Mouse (Mus musculus): ENCODE measurements around the gene Cnp. TPM values are rescaled to one million over a fixed set of nuclear protein-coding genes. Genes with fewer than 3 reads are reported as not detected.

Cnp gene
- polyA plus RNA-seq, 1 experiment from 2014 or later, result 16.3 TPM

- no peaks in the 10 kb centered on the region for H3K9me3 ChIP-seq
- H3K36me3 ChIP-seq, result no peaks in the 10 kb centered on the region
- no peak for DNase-seq (ENCODE audit: low spot score)
- WGBS, result 24% methylated on average over 6 of the region's 6 CpGs
- no peaks in the 10 kb centered on the region for H3K27me3 ChIP-seq (ENCODE audit: insufficient read depth, poor library complexity, severe bottlenecking)
- H3K4me1 ChIP-seq, result peaks cover 25% of the 10 kb centered on the region
- H3K4me3 ChIP-seq, result no peak overlapping the region
- H3K27ac ChIP-seq, result no peak overlapping the region
These were observed 33.7 kb upstream of the Cnp start for GRCm38 (mm10) chr11:100540966-100541365.

- 67% methylated on average over 2 of the region's 2 CpGs for whole genome bisulfite sequencing
- Histone ChIP-seq H3K27me3 (ENCODE audit: insufficient read depth, poor library complexity, severe bottlenecking) (no peaks in the 10 kb centered on the region), H3K4me3 (no peak overlapping the region), H3K27ac (peak overlapping the region; percentile 3; the same call in 1 of the 2 replicates), H3K4me1 (peaks cover 30% of the 10 kb centered on the region), H3K9me3 (no peaks in the 10 kb centered on the region), H3K36me3 (no peaks in the 10 kb centered on the region)
- no peak for DNase-seq (ENCODE audit: low spot score)
These were observed 33.1 kb upstream of the Cnp start for GRCm38 (mm10) chr11:100541577-100541976.

GRCm38 (mm10) chr11:100544832-100545745, 29.6 kb upstream of the Cnp start, which contains the start of gene Ttc25:
Gene Ttc25, plus strand, starts transcription at chr11:100545607.
- 6% methylated on average over 28 of the region's 28 CpGs for WGBS
- Histone ChIP-seq H3K36me3 (no peaks in the 10 kb centered on the region), H3K9me3 (no peaks in the 10 kb centered on the region), H3K4me3 (peak within 1 kb of the TSS; percentile 62), H3K4me1 (peaks cover 30% of the 10 kb centered on the region), H3K27ac (peak within 1 kb of the TSS; percentile 88), H3K27me3 (ENCODE audit: insufficient read depth, poor library complexity, severe bottlenecking) (no peaks in the 10 kb centered on the region)
- peak; percentile 98 for DNase-seq (ENCODE audit: low spot score)

GRCm38 (mm10) chr11:100545746-100546085, 29.0 kb upstream of the Cnp start:
- no peaks in the 10 kb centered on the region for H3K36me3 ChIP-seq
- no peaks in the 10 kb centered on the region for H3K9me3 ChIP-seq
- no peak for DNase-seq (ENCODE audit: low spot score)
- H3K27ac ChIP-seq, result peak overlapping the region; percentile 88
- H3K27me3 ChIP-seq (ENCODE audit: insufficient read depth, poor library complexity, severe bottlenecking), result peaks cover 2% of the 10 kb centered on the region; the same call in 1 of the 2 replicates
- 25% methylated on average over 7 of the region's 7 CpGs for WGBS
- H3K4me3 ChIP-seq, result peak overlapping the region; percentile 62
- H3K4me1 ChIP-seq, result peaks cover 29% of the 10 kb centered on the region

- no peaks in the 10 kb centered on the region for H3K9me3 ChIP-seq
- H3K27me3 ChIP-seq (ENCODE audit: insufficient read depth, poor library complexity, severe bottlenecking), result peaks cover 4% of the 10 kb centered on the region; the same call in 1 of the 2 replicates
- peaks cover 22% of the 10 kb centered on the region for H3K4me1 ChIP-seq
- no peak overlapping the region for H3K4me3 ChIP-seq
- WGBS, result 86% methylated on average over 6 of the region's 6 CpGs
- H3K36me3 ChIP-seq, result no peaks in the 10 kb centered on the region
- no peak for DNase-seq (ENCODE audit: low spot score)
- no peak overlapping the region for H3K27ac ChIP-seq
These were observed 27.7 kb upstream of the Cnp start for GRCm38 (mm10) chr11:100546955-100547354.

GRCm38 (mm10) chr11:100548141-100548540, 26.6 kb upstream of the Cnp start:
- H3K4me1 ChIP-seq, result peaks cover 20% of the 10 kb centered on the region
- H3K27ac ChIP-seq, result no peak overlapping the region
- no peaks in the 10 kb centered on the region for H3K36me3 ChIP-seq
- no peak overlapping the region for H3K4me3 ChIP-seq
- H3K27me3 ChIP-seq (ENCODE audit: insufficient read depth, poor library complexity, severe bottlenecking), result peaks cover 4% of the 10 kb centered on the region; the same call in 1 of the 2 replicates
- no peak for DNase-seq (ENCODE audit: low spot score)
- no peaks in the 10 kb centered on the region for H3K9me3 ChIP-seq
- 75% methylated on average over 6 of the region's 6 CpGs for WGBS

GRCm38 (mm10) chr11:100549466-100549865, 25.2 kb upstream of the Cnp start:
- WGBS, result 71% methylated on average over 8 of the region's 8 CpGs
- Histone ChIP-seq H3K36me3 (no peaks in the 10 kb centered on the region), H3K27me3 (ENCODE audit: insufficient read depth, poor library complexity, severe bottlenecking) (peaks cover 4% of the 10 kb centered on the region; the same call in 1 of the 2 replicates), H3K9me3 (no peaks in the 10 kb centered on the region), H3K27ac (no peak overlapping the region), H3K4me3 (no peak overlapping the region), H3K4me1 (peaks cover 20% of the 10 kb centered on the region)
- DNase-seq (ENCODE audit: low spot score), result no peak

GRCm38 (mm10) chr11:100550101-100550500, 24.6 kb upstream of the Cnp start:
- no peak for DNase-seq (ENCODE audit: low spot score)
- 61% methylated on average over 6 of the region's 6 CpGs for WGBS
- no peak overlapping the region for H3K27ac ChIP-seq
- peaks cover 16% of the 10 kb centered on the region for H3K4me1 ChIP-seq
- H3K4me3 ChIP-seq, result no peak overlapping the region
- H3K9me3 ChIP-seq, result no peaks in the 10 kb centered on the region
- peaks cover 4% of the 10 kb centered on the region; the same call in 1 of the 2 replicates for H3K27me3 ChIP-seq (ENCODE audit: insufficient read depth, poor library complexity, severe bottlenecking)
- no peaks in the 10 kb centered on the region for H3K36me3 ChIP-seq

- Histone ChIP-seq H3K4me1 (peaks cover 10% of the 10 kb centered on the region; the same call in 1 of the 2 replicates), H3K27me3 (ENCODE audit: insufficient read depth, poor library complexity, severe bottlenecking) (peaks cover 4% of the 10 kb centered on the region; the same call in 1 of the 2 replicates), H3K27ac (no peak overlapping the region), H3K36me3 (no peaks in the 10 kb centered on the region), H3K9me3 (no peaks in the 10 kb centered on the region), H3K4me3 (no peak overlapping the region)
- DNase-seq (ENCODE audit: low spot score), result no peak
- 77% methylated on average over 4 of the region's 4 CpGs for WGBS
These were observed 21.9 kb upstream of the Cnp start for GRCm38 (mm10) chr11:100552842-100553241.

- no peaks in the 10 kb centered on the region for H3K9me3 ChIP-seq
- no peak overlapping the region for H3K27ac ChIP-seq
- no peaks in the 10 kb centered on the region for H3K36me3 ChIP-seq
These were observed 19.1 kb upstream of the Cnp start for GRCm38 (mm10) chr11:100555583-100555982.

GRCm38 (mm10) chr11:100557563-100557962, 17.1 kb upstream of the Cnp start:
- Histone ChIP-seq H3K9me3 (no peaks in the 10 kb centered on the region), H3K27ac (no peak overlapping the region), H3K27me3 (ENCODE audit: insufficient read depth, poor library complexity, severe bottlenecking) (no peaks in the 10 kb centered on the region), H3K4me1 (peaks cover 9% of the 10 kb centered on the region), H3K4me3 (no peak overlapping the region), H3K36me3 (no peaks in the 10 kb centered on the region)
- no peak for DNase-seq (ENCODE audit: low spot score)
- WGBS, result 80% methylated on average over 3 of the region's 3 CpGs

More at GRCm38 (mm10) chr11:100555583-100555982, 19.1 kb upstream of the Cnp start:
- peaks cover 4% of the 10 kb centered on the region; the same call in 1 of the 2 replicates for H3K27me3 ChIP-seq (ENCODE audit: insufficient read depth, poor library complexity, severe bottlenecking)
- peak overlapping the region; percentile 36 for H3K4me3 ChIP-seq
- WGBS, result 12% methylated on average over 11 of the region's 11 CpGs
- peaks cover 15% of the 10 kb centered on the region for H3K4me1 ChIP-seq
- DNase-seq (ENCODE audit: low spot score), result peak; percentile 82

- H3K27me3 ChIP-seq (ENCODE audit: insufficient read depth, poor library complexity, severe bottlenecking), result no peaks in the 10 kb centered on the region
- H3K27ac ChIP-seq, result no peak overlapping the region
- no peaks in the 10 kb centered on the region for H3K9me3 ChIP-seq
- H3K4me1 ChIP-seq, result peaks cover 9% of the 10 kb centered on the region
- H3K36me3 ChIP-seq, result no peaks in the 10 kb centered on the region
- no peak overlapping the region for H3K4me3 ChIP-seq
- WGBS, result 35% methylated on average over 7 of the region's 7 CpGs
- DNase-seq (ENCODE audit: low spot score), result no peak
These were observed 15.2 kb upstream of the Cnp start for GRCm38 (mm10) chr11:100559476-100559875.

GRCm38 (mm10) chr11:100561748-100562147, 13.0 kb upstream of the Cnp start:
- no peaks in the 10 kb centered on the region for H3K9me3 ChIP-seq
- H3K36me3 ChIP-seq, result no peaks in the 10 kb centered on the region
- H3K27ac ChIP-seq, result no peak overlapping the region
- no peak for DNase-seq (ENCODE audit: low spot score)
- no peaks in the 10 kb centered on the region for H3K27me3 ChIP-seq (ENCODE audit: insufficient read depth, poor library complexity, severe bottlenecking)
- peaks cover 8% of the 10 kb centered on the region for H3K4me1 ChIP-seq
- H3K4me3 ChIP-seq, result no peak overlapping the region
- 71% methylated on average over 5 of the region's 5 CpGs for WGBS

Data from heart, embryonic 10.5 days (tissue).